Mouse (Mus musculus): ENCODE results near the gene Macc1.
"Not testable (repeated sequence)": the region's sequence is repeated elsewhere in the genome, so short reads cannot be mapped to it uniquely, and the experiment has no call there.

Gene Macc1

DNA sequence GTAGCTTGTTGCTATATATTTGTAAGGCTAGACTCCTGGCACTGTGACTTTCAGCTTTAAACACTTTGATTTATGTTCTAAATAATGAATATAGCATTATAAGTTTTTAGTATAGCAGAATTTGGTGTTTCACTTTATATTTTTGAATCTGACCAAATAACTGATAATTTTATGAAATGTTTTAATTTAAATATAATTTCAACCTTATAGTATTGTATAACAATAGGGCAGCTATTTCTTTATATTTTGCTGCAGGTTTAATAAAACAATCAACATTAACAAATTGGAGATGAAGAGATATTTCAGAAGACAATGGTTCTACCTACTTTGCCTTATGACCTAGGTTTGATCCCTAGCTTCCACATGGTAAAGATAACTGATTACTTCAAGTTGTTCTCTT is at the start of gene Macc1:
Macc1 (plus strand) TSS at position 301 of the 400 bp plus-strand sequence.
- no peak for DNase-seq

DNA sequence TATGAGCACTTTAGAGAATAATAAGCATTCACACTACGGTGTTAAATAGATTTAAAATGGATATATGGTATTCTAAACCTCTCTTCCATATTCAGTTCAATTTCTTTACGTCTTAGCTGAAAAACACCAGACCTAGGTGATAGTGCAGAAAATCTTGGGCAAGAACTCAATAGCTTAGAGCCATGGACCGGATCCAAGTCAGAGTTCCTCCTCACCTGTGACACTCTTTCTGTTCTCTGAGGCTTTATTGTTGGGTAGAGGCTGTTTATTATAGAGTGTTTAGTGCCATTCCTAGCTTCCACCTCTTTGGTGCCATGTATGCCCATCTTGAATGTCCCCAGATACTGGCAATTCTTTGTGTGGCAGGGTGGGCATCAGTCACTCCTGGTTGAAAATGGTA is 49.6 kb upstream of the Macc1 start:
- no peak for DNase-seq

DNA sequence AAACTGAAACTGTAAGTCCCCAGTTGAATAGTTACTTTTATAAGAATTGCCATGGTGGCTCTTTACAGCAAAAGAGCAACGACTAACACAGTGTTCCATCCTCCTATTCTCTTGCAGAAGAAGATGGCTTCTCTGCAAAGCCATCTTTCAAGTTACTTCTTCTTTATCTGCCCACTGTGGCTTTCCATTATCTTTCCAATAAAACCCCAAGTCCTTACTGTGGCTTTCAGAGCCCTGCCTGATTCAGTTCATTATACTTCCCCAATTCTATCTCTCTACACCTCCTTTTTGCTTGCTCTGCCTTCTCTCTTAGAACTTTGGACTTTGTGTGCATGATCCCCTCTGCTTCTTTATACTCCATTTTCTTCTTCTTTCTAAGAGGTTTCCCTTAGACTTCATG is 45.3 kb upstream of the Macc1 start:
- DNase-seq = no peak

GRCm38 (mm10) chr12:119270036-119270435 is 44.0 kb upstream of the Macc1 start:
- no peak for DNase-seq

DNA sequence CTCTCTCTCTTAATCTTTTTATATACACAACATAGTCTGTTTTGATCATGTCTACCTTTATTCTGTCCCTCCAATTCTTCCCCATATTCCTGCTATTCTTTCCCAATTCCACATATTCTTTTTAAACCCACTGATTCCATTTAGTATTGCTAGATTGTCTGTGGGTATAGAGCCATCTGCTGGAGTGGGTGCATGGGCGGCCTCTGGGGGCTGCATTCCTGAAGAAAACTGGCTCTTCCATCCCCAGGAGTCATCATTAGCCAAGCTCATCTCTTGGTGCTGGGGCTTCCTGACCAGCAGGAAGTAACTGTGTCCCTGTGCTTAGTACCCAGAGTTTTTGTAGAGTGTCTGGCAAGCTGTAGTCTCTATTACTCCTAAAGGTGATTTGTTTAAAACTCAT is 42.1 kb upstream of the Macc1 start:
- peak; percentile 3 for DNase-seq

GRCm38 (mm10) chr12:119273605-119274004 is 40.5 kb upstream of the Macc1 start:
- no peak for DNase-seq

- no peak for DNase-seq
Observed at GRCm38 (mm10) chr12:119276282-119276681, 37.8 kb upstream of the Macc1 start.

DNA sequence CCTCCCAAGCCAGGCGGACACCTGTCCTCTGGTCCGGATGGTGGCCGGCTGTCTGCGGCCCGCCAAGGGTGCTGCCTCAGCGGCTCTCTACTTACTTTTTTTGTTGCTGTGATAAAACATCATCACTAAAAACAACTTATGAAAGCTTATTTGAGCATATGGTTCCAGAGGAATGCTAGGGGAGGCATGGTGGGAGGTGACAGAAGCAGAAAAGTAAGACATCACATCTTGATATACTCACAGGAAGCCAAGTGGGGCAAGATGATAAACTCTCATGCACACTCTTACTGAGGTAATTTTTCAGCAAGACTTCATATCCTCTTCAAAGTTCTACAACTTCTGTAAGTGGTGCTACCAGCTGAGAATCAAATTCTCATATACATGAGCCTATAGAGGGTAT is 22.5 kb upstream of the Macc1 start:
- peak; percentile 24 for DNase-seq

DNA sequence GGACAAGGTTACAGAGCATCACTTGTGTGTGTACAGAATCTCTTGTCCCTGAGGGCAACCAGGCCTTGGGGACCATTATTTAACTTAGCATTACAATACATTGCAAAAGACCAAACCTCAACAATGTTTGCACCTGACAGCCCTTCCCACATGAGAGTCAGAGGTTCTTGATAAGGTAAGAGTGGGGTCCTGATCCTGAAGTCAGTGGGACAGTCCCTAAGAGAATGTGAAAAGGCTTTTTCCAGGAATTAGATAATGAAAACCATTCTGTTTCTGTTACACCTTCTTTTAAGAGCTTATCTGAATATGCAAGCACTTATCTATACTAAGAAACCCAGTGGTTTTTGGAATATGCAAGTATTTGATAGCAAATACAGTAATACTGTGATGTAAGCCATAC is 10.5 kb upstream of the Macc1 start:
- DNase-seq = no peak

GRCm38 (mm10) chr12:119313014-119313763 is 881 bp upstream of the Macc1 start:
- no peak for DNase-seq

DNA sequence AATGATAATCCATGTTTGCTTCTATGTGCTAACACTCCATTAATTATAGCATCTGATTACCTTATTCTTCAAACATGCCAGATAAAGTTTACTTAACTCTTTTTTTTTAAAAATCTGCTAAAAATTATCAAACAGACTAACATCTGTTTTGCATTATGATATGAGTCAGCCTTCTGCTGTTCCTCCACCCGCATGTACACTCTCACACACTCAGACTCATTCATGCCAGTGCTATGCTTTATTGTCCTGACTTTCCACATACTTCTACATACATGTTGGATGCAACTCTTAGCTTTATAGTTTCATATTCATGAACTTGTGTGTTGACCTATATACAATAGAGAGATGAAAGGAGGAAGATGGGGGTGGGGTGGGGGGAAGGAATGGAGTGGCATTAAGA is 4.7 kb downstream of the Macc1 start:
- DNase-seq = no peak

DNA sequence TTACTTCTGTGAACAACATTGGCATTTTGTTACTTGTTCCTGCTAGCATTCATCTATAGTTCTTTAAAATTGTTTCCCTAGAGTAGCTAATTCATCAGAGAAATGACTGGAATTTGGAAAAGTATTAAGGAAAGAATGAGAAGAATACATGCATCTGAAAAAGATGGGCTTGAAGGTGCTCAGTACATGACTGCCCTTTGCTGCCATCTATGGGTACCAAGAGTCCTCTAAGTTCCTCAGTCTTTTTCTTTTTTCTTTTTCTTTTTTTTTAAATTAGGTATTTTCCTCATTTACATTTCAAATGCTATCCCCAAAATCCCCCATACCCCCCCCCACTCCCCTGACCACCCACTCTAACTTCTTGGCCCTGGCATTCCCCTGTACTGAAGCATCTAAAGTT is 11.3 kb downstream of the Macc1 start:
- peak; percentile 18 for DNase-seq

DNA sequence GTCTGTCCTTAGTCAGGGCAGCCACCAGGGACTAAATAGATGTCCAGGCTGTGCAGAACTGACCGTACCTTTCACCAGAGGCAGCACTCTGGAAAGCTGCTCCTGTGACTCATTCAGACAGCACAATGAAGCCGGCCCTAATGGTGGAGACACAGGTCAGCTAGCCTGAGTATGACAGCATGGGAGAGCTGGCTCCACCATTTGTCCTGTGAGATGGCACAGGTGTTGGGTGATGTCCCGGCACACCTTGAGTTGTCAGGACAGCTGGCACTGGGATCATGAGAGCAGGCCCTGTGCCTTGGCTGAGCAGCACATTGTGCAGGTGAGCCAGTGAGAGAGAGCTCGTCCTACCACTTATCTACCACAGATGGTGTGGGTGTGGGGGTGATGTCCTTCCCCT is 16.6 kb downstream of the Macc1 start:
- DNase-seq = no peak

DNA sequence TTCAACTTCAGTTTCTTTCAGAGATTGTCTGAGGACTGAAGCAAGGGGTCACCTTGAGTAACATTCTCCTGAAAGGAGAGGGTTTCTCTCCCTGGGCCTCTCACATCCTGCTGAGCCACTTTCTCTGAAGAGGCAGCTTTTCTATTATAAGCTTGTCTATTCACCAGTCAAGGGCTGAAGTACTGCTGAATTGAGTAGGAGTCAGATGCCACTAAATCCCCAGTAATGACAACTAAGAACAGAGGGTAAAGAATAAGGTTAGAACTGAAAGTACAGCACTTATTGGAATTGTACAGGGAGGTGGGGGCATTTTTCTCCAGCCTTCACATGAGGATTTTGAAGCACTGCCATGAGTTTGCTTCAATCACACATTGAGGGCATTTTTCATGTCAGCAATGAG is 19.3 kb downstream of the Macc1 start:
- no peak for DNase-seq

- not testable (repeated sequence) for DNase-seq
Observed at GRCm38 (mm10) chr12:119352579-119352978, 38.5 kb downstream of the Macc1 start.

- peak; percentile 59 for DNase-seq
Observed at GRCm38 (mm10) chr12:119357418-119358241, 43.6 kb downstream of the Macc1 start.

DNA sequence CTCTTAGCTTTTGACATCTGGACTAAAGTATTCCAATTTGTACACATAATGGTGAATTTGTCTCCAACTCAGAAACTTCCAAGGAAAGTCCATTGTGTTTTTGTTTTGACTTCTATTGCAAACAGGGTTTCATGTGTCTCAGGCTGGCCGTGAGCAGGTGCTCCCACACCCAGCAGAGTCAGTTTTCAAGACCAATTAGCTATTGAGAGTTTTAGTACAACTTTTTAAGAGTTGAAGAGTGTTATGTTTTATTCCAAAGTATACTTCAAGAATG is 44.1 kb downstream of the Macc1 start:
- DNase-seq = no peak

DNA sequence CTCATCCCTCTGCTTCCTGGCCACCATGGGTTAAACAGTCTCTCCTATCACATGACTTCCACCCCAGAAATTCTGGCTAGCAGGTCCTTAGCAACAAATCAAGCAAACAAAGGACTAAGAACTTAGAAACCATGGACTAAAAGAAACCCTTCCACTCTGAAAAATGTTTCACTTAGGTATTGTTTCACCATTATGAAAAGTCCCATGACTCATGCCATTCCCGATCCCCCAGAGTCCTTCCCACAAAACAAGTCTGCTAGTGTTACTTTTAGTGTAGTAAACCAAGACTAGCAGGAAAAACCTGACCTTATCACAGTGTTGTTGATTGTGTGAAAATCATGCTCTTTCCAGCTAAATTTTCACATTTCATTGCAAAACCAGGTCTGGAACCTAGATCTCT is 51.0 kb downstream of the Macc1 start:
- no peak for DNase-seq

GRCm38 (mm10) chr12:119369832-119370231 is 55.8 kb downstream of the Macc1 start:
- DNase-seq = no peak

GRCm38 (mm10) chr12:119372359-119372758 is 58.3 kb downstream of the Macc1 start:
- DNase-seq = no peak

DNA sequence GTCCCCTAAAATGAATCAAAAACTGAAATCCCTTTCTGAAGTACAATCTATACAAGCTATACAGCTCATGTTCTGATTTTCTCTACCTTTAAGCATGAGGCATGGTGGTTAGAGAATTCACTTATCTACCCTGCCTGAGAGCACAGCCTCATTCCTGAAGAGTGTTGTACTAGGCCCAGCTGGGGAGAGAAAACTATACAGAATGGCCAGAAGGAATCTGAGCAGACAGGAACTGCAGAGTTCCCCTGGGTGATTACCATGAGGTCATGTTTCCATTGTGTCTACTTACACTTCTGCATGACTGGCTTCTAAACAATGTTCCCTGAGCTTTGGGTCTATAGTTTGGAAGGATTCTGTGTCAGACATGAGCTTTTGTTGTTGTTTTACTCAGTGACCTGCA is 62.8 kb downstream of the Macc1 start:
- no peak for DNase-seq

DNA sequence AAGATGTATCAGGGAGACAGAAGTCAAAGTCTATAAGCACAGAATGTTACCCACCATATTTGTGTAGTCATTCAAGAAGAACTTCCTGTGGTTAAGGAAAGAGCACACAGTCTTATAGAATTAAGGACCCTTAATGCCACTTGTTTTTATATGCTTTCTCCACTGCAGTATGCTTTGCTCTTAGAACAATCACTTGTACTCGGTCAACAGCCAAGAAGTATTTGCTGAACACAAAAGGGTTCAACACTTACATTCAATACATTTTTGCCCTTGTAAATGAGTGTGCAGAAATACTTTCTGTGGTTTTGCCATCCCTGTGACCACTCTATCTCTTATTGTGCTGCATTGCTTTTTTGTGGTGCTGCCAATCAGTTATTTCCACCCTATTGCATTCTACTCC is 67.8 kb downstream of the Macc1 start:
- no peak for DNase-seq

DNA sequence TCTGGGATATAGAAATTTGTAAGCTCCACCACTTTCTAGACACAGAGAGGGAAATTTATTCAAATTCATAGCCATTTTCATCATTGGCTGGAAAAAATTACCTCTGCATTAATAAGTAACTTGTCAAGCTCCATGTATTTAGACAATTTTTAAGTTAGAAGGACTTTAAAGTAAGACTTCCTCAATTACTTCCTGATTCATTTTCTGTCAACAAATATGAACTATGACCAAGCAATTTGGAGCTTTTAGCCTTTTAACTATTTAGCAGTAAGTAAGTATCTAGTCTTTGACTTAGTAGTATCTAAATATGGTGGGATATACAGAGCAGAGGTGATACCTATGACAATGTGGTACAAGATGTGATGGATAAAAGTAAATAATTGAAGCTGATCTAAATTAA is 72.2 kb downstream of the Macc1 start:
- no peak for DNase-seq

GRCm38 (mm10) chr12:119386650-119387049 is 72.6 kb downstream of the Macc1 start:
- no peak for DNase-seq

DNA sequence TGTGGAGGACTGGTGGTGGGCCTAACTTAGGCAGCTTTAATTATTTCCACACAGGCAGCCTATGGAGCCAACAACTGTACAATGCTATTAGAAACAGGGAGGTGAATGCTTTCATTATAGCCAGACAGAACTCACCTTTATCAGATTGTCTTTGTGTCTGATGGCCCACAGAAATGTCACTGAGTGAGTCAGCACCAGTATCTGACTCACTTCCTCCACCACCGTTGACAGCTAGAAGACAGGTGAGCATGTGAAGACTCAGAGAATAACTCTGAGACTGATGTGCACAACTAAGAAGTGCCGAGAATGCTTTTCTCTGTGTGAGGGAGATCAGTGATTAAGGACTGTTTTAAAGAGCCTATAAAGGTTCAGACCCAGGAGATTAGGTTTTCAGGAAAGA is 73.9 kb downstream of the Macc1 start:
- no peak for DNase-seq
